Mouse (Mus musculus) midbrain, postnatal 0 days (tissue): ENCODE results near the gene Apol7a. TPM values are rescaled to one million over a fixed set of nuclear protein-coding genes. Genes with fewer than 3 reads are reported as not detected.
"Not testable (repeated sequence)": the region's sequence is repeated elsewhere in the genome, so short reads cannot be mapped to it uniquely, and the experiment has no call there.

Experiments used
- ATAC-seq: fragments of 200-750 bp; cut with Nextera tagmentation; 2 replicates; pipeline ENCODE4 v1.8.0; 2017; ENCODE audit warnings: moderate number of reproducible peaks, mild to moderate bottlenecking, moderate TSS enrichment, moderate library complexity; ENCODE audit not compliant: low FRiP score
- DNase-seq: peaks from one replicate; pipeline ENCODE4 v3.0.0-alpha.2; 2015; ENCODE audit warnings: low spot score
- H3K27ac ChIP-seq: fragments of 300-500 bp; sonication (generic); 2 replicates; pipeline ENCODE4 v1.5.1; 2014; ENCODE audit warnings: low read depth, mild to moderate bottlenecking, low read length, mixed read lengths
- H3K27me3 ChIP-seq: fragments of 300-500 bp; sonication (generic); 2 replicates; pipeline ENCODE4 v1.6.1; 2014; ENCODE audit warnings: low read length, control low read depth, mixed read lengths; ENCODE audit not compliant: insufficient read depth
- H3K36me3 ChIP-seq: fragments of 300-500 bp; sonication (generic); 2 replicates; pipeline ENCODE4 v1.6.1; 2014; ENCODE audit warnings: low read length, control low read depth, mixed read lengths; ENCODE audit not compliant: insufficient read depth
- H3K4me1 ChIP-seq: fragments of 300-500 bp; sonication (generic); 2 replicates; pipeline ENCODE4 v1.6.1; 2014; ENCODE audit warnings: mild to moderate bottlenecking, control low read depth, antibody characterized with exemption, low read length, mixed read lengths; ENCODE audit not compliant: insufficient read depth
- H3K4me2 ChIP-seq: fragments of 300-500 bp; sonication (generic); 2 replicates; pipeline ENCODE4 v1.6.1; 2014; ENCODE audit warnings: low read depth, mild to moderate bottlenecking, low read length, mixed read lengths; ENCODE audit not compliant: poor library complexity, severe bottlenecking
- H3K4me3 ChIP-seq: fragments of 300-500 bp; sonication (generic); 2 replicates; pipeline ENCODE4 v1.5.1; 2014; ENCODE audit warnings: low read depth, mild to moderate bottlenecking, low read length, moderate library complexity
- H3K9ac ChIP-seq: fragments of 300-500 bp; sonication (generic); replicated peaks from 2 replicates; pipeline ENCODE4 v1.6.1; 2014; ENCODE audit warnings: mild to moderate bottlenecking, low read length, moderate library complexity, mixed read lengths; ENCODE audit not compliant: poor library complexity, severe bottlenecking
- H3K9me3 ChIP-seq: fragments of 300-500 bp; sonication (generic); 2 replicates; pipeline ENCODE4 v1.6.1; 2016; ENCODE audit warnings: low read length, control low read depth
- CTCF ChIP-seq: IDR thresholded peaks from 2 replicates; pipeline ENCODE4 v1.5.1; 2016; ENCODE audit warnings: antibody characterized with exemption, mild to moderate bottlenecking
- WGBS: fragments of 180-500 bp; shearing (Covaris S2); extraction: QIAGEN DNeasy Blood & Tissue Kit; methylation state at CpG from one replicate; pipeline ENCODE4 v1.1.7; 2014; 5-methylcytosine and 5-hydroxymethylcytosine counted together
- polyA plus RNA-seq: library from polyadenylated mRNA; unstranded; fragments of >200 nt; fragmentation: Nextera tagmentation; extraction: Ambion mirVana; gene quantifications from 2 replicates; pipeline ENCODE4 v1.2.1, GENCODE M21; 2015
- total RNA-seq: library from RNA; depleted of rRNA; stranded (reverse); fragments of >200 nt; gene quantifications from 2 replicates; pipeline ENCODE4 v1.2.3, GENCODE M21; 2014; rRNA removed

The Apol7a gene
- total RNA-seq (not detected in 2 replicates), polyA plus RNA-seq (not detected in 2 replicates)

DNA sequence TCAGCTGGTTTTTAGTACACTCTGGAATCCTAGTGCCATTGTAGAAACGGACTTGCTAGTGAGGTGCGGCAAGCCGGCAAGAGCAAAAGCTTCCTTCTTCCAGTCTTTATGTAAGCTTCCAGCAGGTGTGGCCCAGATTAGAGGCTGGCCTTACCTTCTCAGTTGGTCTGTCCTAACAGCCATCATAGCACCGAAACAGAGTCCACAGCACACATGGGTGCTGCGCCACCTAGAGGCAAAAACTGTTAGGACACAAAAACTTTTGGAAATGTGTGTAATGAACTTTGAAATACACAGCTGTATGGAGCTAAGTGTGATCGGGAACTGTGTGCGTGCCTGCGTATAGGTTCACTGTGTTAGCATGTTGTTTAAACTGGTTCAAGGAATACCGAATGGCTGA is at the start of gene Apol7a:
TSS of gene Apol7a (minus strand) at position 84 of the 400 bp plus-strand sequence.
- H3K36me3 ChIP-seq, H3K9me3 ChIP-seq, ATAC-seq, H3K27ac ChIP-seq, H3K9ac ChIP-seq, H3K4me1 ChIP-seq, H3K4me3 ChIP-seq, H3K4me2 ChIP-seq, H3K27me3 ChIP-seq: not testable (repeated sequence)
- WGBS: 63% methylated on average over 9 of the region's 9 CpGs
- peak; percentile 58 for TF ChIP-seq CTCF
- DNase-seq: peak; percentile 16

DNA sequence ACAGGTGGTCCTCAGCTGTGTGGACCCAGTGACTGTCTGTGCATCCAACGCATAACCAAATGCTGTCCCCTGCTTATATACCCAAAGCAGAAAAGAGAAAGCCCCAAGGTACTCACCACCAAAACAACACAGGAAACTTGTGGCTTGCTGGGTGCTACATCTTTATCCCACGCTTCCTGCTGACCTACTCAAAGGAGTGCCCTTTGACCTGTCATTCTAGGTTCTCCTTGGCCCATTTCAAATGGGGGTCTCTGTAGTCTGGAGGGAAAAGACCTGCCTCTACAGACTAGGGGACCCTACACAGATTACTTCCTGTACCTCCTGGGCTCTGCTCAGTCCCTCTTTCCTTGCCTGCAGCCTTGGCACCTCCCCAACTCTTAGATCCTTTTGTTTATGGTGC is 48.5 kb upstream of the Apol7a start, which contains the start of gene Apol7b:
TSS of gene Apol7b (minus strand) at position 101 of the 400 bp plus-strand sequence.
- H3K4me3 ChIP-seq, H3K9me3 ChIP-seq, H3K4me2 ChIP-seq, DNase-seq, H3K27ac ChIP-seq, ATAC-seq, H3K9ac ChIP-seq, H3K27me3 ChIP-seq, H3K36me3 ChIP-seq, H3K4me1 ChIP-seq: not testable (repeated sequence)
- 87% methylated on average over 2 of the region's 2 CpGs for WGBS

DNA sequence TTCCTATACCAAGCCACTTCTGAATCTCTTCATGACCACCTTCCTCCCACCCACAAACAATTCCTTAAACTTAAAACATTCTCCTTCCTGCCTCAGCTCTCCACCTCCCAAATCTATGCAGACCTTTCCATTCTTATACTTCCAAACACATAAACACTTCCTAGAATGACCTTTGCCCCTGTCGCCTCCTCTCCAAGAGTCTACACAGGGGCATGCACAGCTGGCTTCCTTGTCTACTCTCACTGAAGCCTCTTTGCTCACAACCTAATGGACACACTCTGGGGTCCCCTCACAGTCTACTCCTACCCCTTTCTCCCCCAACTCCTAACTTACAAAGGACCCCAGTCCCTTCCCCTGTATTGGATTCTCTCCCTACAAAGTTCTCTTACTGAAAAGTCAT is 46.8 kb upstream of the Apol7a start:
- 89% methylated on average over 1 of the region's 1 CpGs for WGBS
- H3K9me3 ChIP-seq, H3K4me2 ChIP-seq, H3K4me3 ChIP-seq, H3K9ac ChIP-seq, H3K36me3 ChIP-seq, H3K4me1 ChIP-seq, DNase-seq, H3K27me3 ChIP-seq, H3K27ac ChIP-seq, ATAC-seq: not testable (repeated sequence)

DNA sequence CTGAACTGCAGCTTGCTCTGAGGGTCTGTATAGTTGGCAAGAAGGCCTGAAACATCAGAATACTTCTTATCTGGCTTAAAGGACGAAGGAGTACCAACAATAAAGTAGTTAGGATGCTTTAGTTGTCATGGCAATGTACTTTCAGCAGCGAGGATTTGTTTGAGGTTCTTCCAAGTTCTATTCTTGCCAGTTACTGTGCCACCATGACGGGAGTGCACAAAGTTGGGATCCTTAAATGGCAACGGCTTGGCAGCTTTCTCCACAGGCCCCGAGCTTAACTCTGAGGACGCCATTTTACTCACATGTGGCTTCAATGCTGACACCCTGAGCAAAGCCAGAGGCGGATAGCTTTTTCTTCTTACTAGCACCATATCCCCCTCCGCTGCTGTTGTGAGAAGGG is 45.8 kb upstream of the Apol7a start:
- H3K36me3 ChIP-seq, H3K9ac ChIP-seq, H3K9me3 ChIP-seq, H3K4me2 ChIP-seq, H3K27ac ChIP-seq, H3K4me3 ChIP-seq, H3K4me1 ChIP-seq, ATAC-seq, H3K27me3 ChIP-seq: not testable (repeated sequence)
- DNase-seq: peak; percentile 19
- 50% methylated on average over 8 of the region's 8 CpGs for WGBS

DNA sequence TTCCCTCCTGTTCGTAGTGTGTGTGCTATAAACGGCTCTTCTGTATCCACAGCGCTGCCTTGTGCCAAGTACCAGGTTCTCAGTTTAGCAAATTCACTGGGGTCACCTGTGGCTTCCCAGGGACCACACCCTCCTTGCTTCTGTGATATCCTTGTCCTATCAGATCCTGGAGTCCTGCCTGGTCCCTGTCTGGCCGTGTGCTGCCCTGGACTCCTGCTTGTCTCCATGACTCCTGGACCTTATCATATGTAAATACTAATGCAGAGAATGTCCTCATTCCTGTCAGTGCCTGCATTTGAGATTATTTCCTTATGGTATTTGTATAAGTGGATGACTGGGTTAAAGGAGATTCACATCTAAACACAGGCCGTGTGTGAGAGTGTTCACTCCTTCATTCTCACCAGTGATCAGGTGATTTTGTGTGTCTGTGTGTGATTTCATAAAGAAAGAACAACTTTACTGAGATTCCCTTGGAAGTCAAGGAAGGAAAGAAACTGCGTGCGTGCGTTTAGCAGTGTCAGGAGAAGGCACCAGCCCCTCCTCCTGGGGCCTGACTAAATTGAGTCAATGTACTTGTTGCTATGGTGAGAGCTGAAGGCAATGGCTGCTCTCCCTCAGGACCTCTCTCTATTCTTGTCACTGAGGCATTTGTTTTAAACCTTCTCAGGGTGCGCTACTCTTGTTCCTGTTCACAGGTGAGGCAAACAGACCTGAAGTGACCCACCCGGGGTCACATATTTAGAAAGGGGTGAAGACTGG is 30.0 kb upstream of the Apol7a start:
- H3K27ac ChIP-seq, ATAC-seq, H3K4me2 ChIP-seq, H3K36me3 ChIP-seq, DNase-seq, H3K9me3 ChIP-seq, H3K27me3 ChIP-seq, H3K4me1 ChIP-seq, H3K9ac ChIP-seq, H3K4me3 ChIP-seq: not testable (repeated sequence)
- WGBS: 63% methylated on average over 8 of the region's 10 CpGs

DNA sequence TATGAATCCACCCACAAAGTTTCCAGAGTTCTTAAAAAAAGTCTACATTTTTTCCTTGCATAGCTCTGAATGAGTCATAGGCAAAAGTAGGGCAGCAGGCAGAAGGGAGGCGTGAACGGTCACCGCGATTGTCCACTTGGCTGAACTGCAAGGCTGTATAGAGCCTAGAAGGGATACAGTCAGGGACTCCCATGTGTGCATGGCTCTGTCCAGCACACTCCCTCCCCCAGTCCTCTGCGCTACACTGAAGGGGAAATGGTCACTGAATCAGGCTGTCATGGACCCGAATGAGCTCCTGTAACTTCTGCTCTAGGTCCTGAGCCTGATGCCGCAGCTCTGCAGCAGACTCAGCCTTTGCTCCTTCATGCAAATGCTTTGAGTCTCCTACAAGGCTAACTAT is 24.0 kb upstream of the Apol7a start:
- not testable (repeated sequence) for H3K27ac ChIP-seq, H3K4me2 ChIP-seq, H3K4me3 ChIP-seq, H3K27me3 ChIP-seq, H3K4me1 ChIP-seq, H3K9me3 ChIP-seq, H3K36me3 ChIP-seq, ATAC-seq, H3K9ac ChIP-seq, DNase-seq
- 87% methylated on average over 3 of the region's 7 CpGs for WGBS

DNA sequence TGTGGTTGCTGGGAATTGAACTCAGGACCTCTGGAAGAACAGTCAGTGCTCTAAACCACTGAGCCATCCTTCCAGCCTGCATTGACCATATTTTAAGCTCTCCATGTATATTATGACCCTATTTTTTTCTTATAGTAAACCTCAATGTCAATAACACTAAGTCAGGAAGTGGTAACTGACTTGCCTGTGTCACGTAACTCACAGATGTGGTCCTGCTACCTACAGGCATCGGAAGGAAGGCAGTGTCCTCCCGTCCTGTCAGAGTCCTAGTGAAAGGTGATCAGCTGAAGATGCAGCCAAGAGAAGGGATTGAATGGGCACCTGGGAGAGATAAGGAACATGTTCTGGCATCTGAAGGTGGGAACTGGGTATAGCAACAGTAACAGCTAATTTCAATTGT is 20.7 kb upstream of the Apol7a start:
- H3K4me2 ChIP-seq, H3K27me3 ChIP-seq: not testable (repeated sequence)

DNA sequence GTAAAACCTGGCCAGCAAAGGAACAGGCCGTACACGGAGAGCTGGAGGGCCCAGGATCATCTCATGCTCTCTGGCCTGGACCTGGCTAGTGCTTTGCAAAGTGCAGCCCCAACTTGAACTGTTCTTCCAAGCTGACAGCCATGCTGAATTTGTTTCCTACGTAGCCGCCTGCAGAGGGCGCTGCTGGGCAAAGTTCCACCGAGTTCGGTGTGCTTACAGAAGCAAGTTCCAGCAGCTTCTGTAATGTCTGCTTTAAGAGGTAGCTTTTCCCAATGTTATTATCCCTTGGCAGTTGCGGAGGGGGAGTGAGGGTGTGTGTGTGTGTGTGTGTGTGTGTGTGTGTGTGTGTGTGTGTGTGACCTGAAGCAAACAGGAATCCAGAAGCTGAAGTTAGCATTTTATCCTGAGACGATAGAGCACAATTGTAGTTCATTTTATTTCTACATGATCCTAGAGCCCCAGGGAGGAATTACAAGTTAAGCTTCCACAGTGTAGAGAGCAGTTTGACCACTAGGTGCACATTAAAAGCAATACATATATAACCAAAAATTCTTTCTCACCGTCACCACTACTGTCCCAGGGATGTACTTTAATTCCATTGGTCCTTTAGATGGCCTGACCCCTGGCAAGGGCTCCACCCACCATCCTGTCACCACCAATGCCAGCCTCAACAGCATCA is 17.9 kb upstream of the Apol7a start:
- not testable (repeated sequence) for H3K36me3 ChIP-seq

More for the DNA sequence above, 20.7 kb upstream of the Apol7a start:
- ATAC-seq, H3K4me1 ChIP-seq, H3K9ac ChIP-seq, H3K36me3 ChIP-seq, H3K4me3 ChIP-seq, H3K27ac ChIP-seq, H3K9me3 ChIP-seq, DNase-seq: not testable (repeated sequence)
- no CpG with 5 or more reads among the region's 3 CpGs for WGBS

More for the DNA sequence above, 17.9 kb upstream of the Apol7a start:
- H3K4me3 ChIP-seq, H3K9ac ChIP-seq, H3K9me3 ChIP-seq, H3K4me2 ChIP-seq, H3K27me3 ChIP-seq, DNase-seq, H3K4me1 ChIP-seq, H3K27ac ChIP-seq: not testable (repeated sequence)
- WGBS: 29% methylated on average over 2 of the region's 10 CpGs
- ATAC-seq: peak; percentile 49; the same call in 1 of the 2 replicates
